In the genomic region with DNA sequence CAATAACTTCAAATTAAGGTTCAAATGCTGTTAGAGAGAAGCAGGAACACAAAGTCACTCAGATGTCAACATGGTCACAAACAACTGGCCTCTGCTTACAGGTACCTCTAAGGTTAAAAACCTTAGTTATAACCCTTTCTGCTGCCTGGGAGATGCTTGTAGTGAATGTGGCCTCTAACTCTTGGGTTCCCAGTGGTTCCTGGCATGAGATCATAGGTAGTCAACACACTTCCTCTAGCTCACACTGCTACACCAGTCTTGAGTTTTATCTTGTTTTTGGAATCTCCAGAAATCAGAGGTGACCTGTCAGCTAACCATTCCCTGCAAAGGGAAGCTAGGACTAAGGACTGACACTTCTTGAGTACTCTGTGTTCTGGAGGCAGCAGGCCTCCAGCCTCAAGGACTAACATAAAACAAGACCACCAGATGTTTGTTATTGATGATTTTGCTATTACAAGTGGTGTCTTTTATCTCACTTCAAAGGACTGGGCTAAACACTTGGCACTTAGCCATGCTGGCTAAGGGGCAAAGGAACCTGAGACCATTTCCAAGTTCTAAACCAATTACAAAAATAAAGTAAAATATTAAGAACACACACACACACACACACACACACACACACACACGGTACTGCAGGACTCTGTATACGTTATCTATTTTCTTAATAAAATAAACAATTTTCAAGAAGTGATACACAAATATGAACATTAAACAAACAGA, we compare ENCODE assay signal across 8 mouse cellular contexts. TPM values are rescaled to one million over a fixed set of nuclear protein-coding genes. Genes with fewer than 3 reads are reported as not detected.
DNase-seq lines count a peak whose midpoint lies in the region; ATAC-seq lines count a peak whose summit lies in the region.

No protein-coding gene starts in this region.

- peak overlapping the region; percentile 87 for H3K4me3 ChIP-seq in embryonic facial prominence, embryonic 14.5 days (ENCODE audit: low read depth, low read length)
- H3K4me3 ChIP-seq in limb, embryonic 12.5 days (replicated peaks), result peak overlapping the region; percentile 69; the same call in 1 of the 2 replicates

- no peaks in the 10 kb centered on the region for H3K36me3 ChIP-seq in embryonic facial prominence, embryonic 14.5 days (ENCODE audit: control insufficient read depth, insufficient read depth, low read length)
- H3K36me3 ChIP-seq in limb, embryonic 12.5 days, result no peaks in the 10 kb centered on the region

- H3K27me3 ChIP-seq in embryonic facial prominence, embryonic 14.5 days (replicated peaks; ENCODE audit: control insufficient read depth, insufficient read depth, low read length), result no peaks in the 10 kb centered on the region
- H3K27me3 ChIP-seq in limb, embryonic 12.5 days, result no peaks in the 10 kb centered on the region

- H3K4me1 ChIP-seq in embryonic facial prominence, embryonic 14.5 days (ENCODE audit: control insufficient read depth, insufficient read depth, low read length), result peaks cover 3% of the 10 kb centered on the region; the same call in 1 of the 2 replicates
- peaks cover 12% of the 10 kb centered on the region; the same call in 1 of the 2 replicates for H3K4me1 ChIP-seq in limb, embryonic 12.5 days (replicated peaks)

- WGBS in embryonic facial prominence, embryonic 14.5 days, result 54% methylated on average over 2 of the region's 2 CpGs
- WGBS in limb, embryonic 12.5 days, result 77% methylated on average over 2 of the region's 2 CpGs

- H3K9me3 ChIP-seq in embryonic facial prominence, embryonic 14.5 days (ENCODE audit: control insufficient read depth, low read length), result no peaks in the 10 kb centered on the region
- H3K9me3 ChIP-seq in limb, embryonic 12.5 days, result no peaks in the 10 kb centered on the region

- ATAC-seq in embryonic facial prominence, embryonic 14.5 days (ENCODE audit: low read depth), result no peak
- ATAC-seq in limb, embryonic 12.5 days (ENCODE audit: insufficient number of reproducible peaks, insufficient read depth, low FRiP score, low TSS enrichment, low read depth), result no peak
- no peak for ATAC-seq in granulocyte monocyte progenitor cell, adult 5-6 weeks (replicated peaks; ENCODE audit: poor library complexity, severe bottlenecking)

- peak overlapping the region; percentile 80 for H3K4me2 ChIP-seq in embryonic facial prominence, embryonic 14.5 days (ENCODE audit: low read depth, low read length)
- H3K4me2 ChIP-seq in limb, embryonic 12.5 days, result peak overlapping the region; percentile 71

- H3K27ac ChIP-seq in embryonic facial prominence, embryonic 14.5 days (replicated peaks; ENCODE audit: low read depth, low read length), result no peak overlapping the region
- no peak overlapping the region for H3K27ac ChIP-seq in limb, embryonic 12.5 days

- no peak overlapping the region for H3K9ac ChIP-seq in embryonic facial prominence, embryonic 14.5 days (ENCODE audit: low read depth, low read length)
- H3K9ac ChIP-seq in limb, embryonic 12.5 days (replicated peaks), result no peak overlapping the region; the same call in 1 of the 2 replicates

- DNase-seq in kidney, postnatal 14 days, result peak; percentile 11
- DNase-seq in kidney, postnatal 25 days, result no peak
- peak; percentile 14 for DNase-seq in MEL-GATA-1-ER (ENCODE audit: extremely low read depth, low read depth)
- DNase-seq in embryonic facial prominence, embryonic 14.5 days (ENCODE audit: low spot score), result peak; percentile 4
- DNase-seq in natural killer cell, adult 2 months (ENCODE audit: low spot score in 2 of 2), result no peak
- DNase-seq in lung, postnatal 14 days, result no peak

RNA-seq across cellular contexts. Expression of gene Fyco1, which starts 1.6 kb away (rescaled TPM):
- 12.1 and 15.1 TPM in 2 replicates for polyA plus RNA-seq in embryonic facial prominence, embryonic 14.5 days (2014; fragmentation: Nextera tagmentation; extraction: Ambion mirVana)
- polyA plus RNA-seq in limb, embryonic 12.5 days (2016; fragmentation: Nextera tagmentation; extraction: Ambion mirVana), result 15.0 and 15.2 TPM in 2 replicates
- total RNA-seq in granulocyte monocyte progenitor cell, adult 5-6 weeks (2014; fragmentation: Nextera tagmentation), result 19.1 and 28.6 TPM in 2 replicates
- total RNA-seq in granulocyte monocyte progenitor cell, adult 5-6 weeks (2017), result 10.7 and 15.1 TPM in 2 replicates

RNA-seq across cellular contexts. Expression of gene Xcr1, which starts 11.7 kb away (rescaled TPM):
- 0.06 TPM in 1 of 2 replicates, not detected in the other for polyA plus RNA-seq in embryonic facial prominence, embryonic 14.5 days (2014; fragmentation: Nextera tagmentation; extraction: Ambion mirVana)
- 0.04 TPM in 1 of 2 replicates, not detected in the other for polyA plus RNA-seq in limb, embryonic 12.5 days (2016; fragmentation: Nextera tagmentation; extraction: Ambion mirVana)
- not detected in 2 replicates for total RNA-seq in granulocyte monocyte progenitor cell, adult 5-6 weeks (2014; fragmentation: Nextera tagmentation)
- total RNA-seq in granulocyte monocyte progenitor cell, adult 5-6 weeks (2017), result 0.13 TPM in 1 of 2 replicates, not detected in the other

RNA-seq across cellular contexts. Expression of gene Cxcr6, which starts 43.9 kb away (rescaled TPM):
- 0.11 and 0.67 TPM in 2 replicates for polyA plus RNA-seq in embryonic facial prominence, embryonic 14.5 days (2014; fragmentation: Nextera tagmentation; extraction: Ambion mirVana)
- polyA plus RNA-seq in limb, embryonic 12.5 days (2016; fragmentation: Nextera tagmentation; extraction: Ambion mirVana), result 0.28 TPM in 1 of 2 replicates, not detected in the other
- not detected in 2 replicates for total RNA-seq in granulocyte monocyte progenitor cell, adult 5-6 weeks (2014; fragmentation: Nextera tagmentation)
- total RNA-seq in granulocyte monocyte progenitor cell, adult 5-6 weeks (2017), result not detected in 2 replicates

Comparison
In these comparisons a context has a peak if more than half of its experiments do, and no peak if none do; other contexts are left out.
1. DNase-seq: peak in kidney, postnatal 14 days (single experiment), MEL-GATA-1-ER (single experiment) and embryonic facial prominence, embryonic 14.5 days (single experiment); none in kidney, postnatal 25 days (0 of 2), natural killer cell, adult 2 months (0 of 2) and lung, postnatal 14 days (single experiment).